Mouse (Mus musculus) activated CD4-positive, CD25-positive, alpha-beta regulatory T cell, adult 9 weeks (primary cell): ENCODE results near the gene Aox4. TPM values are rescaled to one million over a fixed set of nuclear protein-coding genes. Genes with fewer than 3 reads are reported as not detected.

Experiments
- polyA plus RNA-seq: library from polyadenylated mRNA; unstranded; fragments of 100-300 nt; shearing (Covaris generic); gene quantifications from one replicate; pipeline ENCODE4 v1.2.1, GENCODE M21; 2017

Gene Aox4
- not detected for polyA plus RNA-seq

DNA sequence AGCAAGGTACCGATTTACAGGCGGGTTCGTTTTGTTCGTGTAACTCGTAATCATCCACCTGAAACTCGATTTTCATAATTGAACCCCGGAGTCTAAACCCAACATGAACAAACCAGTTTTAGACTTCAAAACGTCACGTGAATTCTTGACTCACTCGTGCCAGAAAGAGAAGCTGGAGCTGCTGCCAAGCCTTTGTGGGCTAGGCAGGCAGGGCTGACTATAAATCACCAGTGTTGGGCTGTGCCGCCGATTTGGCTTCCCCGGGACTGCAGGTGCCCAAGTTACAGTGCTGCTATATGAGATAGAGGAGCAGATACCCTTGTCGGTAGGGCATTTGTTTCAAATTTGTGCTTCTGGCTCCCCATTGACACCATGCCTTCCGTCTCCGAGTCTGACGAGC lies at the start of gene Aox4:
TSS of gene Aox4 (plus strand) at position 195 of the 400 bp plus-strand sequence.

DNA sequence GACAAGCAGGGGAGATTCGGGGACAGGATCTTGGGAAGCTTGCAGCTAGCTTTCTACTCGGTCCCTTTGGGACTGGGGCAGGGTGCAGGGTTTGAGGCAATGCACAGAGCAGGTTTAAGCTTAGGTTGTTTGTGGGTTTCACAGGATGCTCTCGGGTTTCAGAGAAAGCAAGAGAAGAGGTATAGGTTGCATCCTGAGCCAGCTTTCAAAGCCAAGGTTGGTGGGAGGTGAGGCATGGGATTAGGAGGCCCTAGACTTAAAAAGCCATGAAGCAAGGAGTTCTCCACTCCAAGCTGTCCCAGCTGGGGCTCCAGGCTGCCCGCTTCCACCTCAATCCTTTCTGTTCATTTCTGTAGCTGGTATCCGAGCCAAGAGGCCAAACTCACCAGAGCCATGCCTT lies 67.8 kb downstream of the Aox4 start, which contains the start of gene Aox2:
TSS of gene Aox2 (plus strand) at position 301 of the 400 bp plus-strand sequence.

Other genes with a start within 250 kb of the Aox4 start
- gene Sgo2a, start 214.4 kb upstream of the Aox4 start, polyA plus RNA-seq: 1.1 TPM
- gene Kctd18, start 191.4 kb upstream of the Aox4 start, polyA plus RNA-seq: 37.7 TPM
- gene Aox1, start 180.5 kb upstream of the Aox4 start, polyA plus RNA-seq: not detected
- gene Aox3, start 97.3 kb upstream of the Aox4 start, polyA plus RNA-seq: not detected
- gene Aox2, start 67.9 kb downstream of the Aox4 start, polyA plus RNA-seq: not detected
- 393 TPM for gene Bzw1, start 182.5 kb downstream of the Aox4 start, polyA plus RNA-seq
- 417 TPM for gene Clk1, start 213.7 kb downstream of the Aox4 start, polyA plus RNA-seq
- gene Nif3l1, start 234.8 kb downstream of the Aox4 start, polyA plus RNA-seq: 39.8 TPM
- 81.9 TPM for gene Ppil3, start 235.1 kb downstream of the Aox4 start, polyA plus RNA-seq